Mouse (Mus musculus): ENCODE results near the gene Slc25a33.

- TF ChIP-seq CTCF (IDR thresholded peaks at IDR 0.05; ENCODE audit: borderline replicate concordance, insufficient read depth, low read depth, low read length) (no peak), POLR2A (IDR thresholded peaks at IDR 0.05; ENCODE audit: borderline replicate concordance, insufficient read depth, low read length) (no peak)
Observed at GRCm38 (mm10) chr4:149727636-149728035, 46.4 kb downstream of the Slc25a33 start.

All from cerebellum, adult 2 months (tissue).